Mouse (Mus musculus) monocyte, adult 2 months (primary cell): ENCODE data around the gene Dlg4.
"Not testable (repeated sequence)": the region's sequence is repeated elsewhere in the genome, so short reads cannot be mapped to it uniquely, and the experiment has no call there.

Experiments
- DNase-seq, 2 experiments: peaks; one replicate each; pipeline ENCODE4 v3.0.0; 2022; ENCODE audit warnings: low spot score in 2 of 2, low read depth in 1 of 2

The Dlg4 gene

DNA sequence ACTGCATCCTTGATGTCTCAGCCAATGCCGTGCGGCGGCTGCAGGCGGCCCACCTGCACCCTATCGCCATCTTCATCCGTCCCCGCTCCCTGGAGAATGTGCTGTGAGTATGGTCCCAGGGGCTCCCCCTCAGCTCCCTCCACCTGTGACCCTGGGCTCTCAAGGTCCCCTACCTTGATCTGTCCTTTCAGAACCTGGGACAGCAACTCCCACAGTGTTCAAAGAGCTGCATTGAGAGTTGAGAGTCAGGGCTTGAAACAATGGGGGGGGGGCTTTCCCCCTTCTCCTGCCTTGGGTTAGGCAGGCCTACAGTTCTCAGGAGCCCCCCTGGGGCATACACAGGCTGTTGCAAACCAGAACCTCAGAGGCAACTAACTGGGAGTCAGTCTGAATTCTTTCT, 26.9 kb downstream of the Dlg4 start:
- DNase-seq, result no peak

DNA sequence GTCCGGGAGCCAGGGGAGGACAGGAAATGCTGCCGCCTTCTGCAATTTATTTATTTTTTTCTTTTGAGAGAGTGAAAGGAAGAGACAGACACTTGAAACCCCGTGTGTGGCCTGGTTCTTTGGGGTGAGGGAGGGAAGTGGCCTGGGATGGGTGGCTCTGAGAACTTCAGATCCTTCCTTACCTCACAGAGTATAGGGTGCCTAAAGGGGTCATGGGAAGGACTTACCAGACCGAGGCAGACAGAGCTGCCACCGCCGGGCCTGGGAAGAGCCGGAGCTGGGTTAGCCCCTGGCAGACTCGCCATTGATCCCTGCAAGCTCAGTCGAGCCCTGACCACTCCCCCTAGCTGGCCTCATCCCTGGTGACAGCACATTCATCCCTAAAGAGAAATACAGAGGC, 28.7 kb downstream of the Dlg4 start:
- DNase-seq, result no peak

DNA sequence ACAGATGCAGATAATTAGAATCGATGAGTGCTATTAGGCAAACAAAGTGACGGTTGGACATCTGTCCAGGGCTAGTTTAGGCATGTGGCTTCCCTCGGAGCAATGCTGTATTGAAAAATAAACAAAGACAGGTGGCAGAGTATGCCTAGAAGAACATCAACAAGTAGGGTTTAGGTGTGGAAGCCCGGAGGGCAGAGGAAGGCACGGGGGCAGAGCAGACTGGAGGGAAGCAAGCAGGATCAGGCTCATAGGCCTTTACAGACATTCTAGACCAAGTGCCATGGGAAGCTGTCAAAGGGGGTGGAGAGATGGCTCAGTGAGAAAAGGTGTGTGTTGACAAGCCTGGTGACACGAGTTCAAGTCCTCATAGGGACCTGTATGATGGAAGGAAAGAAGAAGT, 32.6 kb downstream of the Dlg4 start:
- no peak for DNase-seq

DNA sequence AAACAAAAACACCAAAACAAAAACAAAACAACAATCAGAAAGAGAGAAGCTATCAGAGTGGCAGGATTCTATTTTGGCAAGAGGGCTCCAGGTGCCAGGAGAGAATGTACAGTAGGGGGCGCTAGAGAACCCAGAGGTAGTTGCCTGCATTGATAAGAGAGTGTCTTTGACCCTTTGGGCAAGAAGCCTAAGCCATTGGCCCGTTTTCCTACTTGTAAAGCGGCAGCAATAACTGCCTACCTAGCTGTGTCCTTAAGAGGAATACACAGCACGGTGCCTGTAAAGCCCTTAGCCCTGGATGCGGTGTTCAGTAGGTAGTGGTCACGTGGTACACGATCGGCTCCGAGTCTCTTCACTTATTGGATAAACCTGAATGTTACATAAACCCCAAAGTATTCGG, 33.1 kb downstream of the Dlg4 start:
- DNase-seq, result no peak

DNA sequence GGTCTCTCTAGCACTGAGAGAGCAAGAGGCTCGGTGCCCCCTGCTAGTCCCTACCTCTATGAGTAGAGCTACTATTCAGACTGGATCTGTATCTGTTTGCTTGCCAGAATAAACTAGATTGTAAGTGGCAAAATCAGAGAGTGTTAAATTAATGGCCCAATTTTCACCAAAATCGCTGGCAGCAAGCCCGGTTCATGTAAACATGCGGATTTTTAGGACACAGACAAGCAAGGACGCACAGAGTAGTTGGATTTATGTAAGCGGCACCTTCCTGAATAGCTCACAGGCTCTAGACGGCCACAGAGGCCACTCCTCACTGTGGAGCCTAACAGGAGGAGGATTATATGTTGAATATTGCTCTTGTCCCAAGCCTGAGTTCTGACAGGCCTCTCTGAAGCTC, 36.4 kb downstream of the Dlg4 start:
- DNase-seq, result no peak

DNA sequence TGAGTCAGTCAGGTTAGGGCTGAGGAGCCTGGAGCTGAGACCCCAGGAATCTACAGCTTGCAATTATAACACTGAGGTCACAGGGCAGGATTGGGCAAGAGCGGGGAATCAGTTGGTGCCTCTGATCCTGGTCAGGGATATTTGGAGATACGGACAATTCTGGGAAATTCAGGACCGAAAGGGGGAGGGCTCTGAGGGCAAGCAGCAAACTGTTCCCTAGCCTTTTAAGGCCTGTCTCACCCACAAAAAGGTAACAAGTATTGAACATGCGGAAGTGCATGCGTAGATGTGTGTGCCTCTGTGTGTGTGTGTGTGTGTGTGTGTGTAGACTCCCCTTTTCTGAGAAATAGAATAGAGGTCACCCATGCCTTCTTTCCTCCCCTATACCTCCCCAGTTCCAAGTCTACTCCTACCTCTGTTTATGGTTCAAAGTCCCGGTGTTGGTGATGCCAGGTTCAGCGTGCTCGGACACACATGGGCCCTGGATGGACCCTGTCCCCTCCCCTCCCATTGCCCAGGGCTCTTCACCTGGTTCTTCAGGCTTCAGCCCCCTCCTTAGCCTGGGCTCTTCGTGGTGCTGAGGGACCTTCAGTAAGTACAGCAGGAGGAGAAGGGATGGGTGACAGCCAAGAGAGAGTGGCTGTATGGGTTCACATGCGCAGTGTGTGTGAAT, 37.3 kb downstream of the Dlg4 start, which contains the start of gene Asgr1:
TSS of gene Asgr1 (plus strand) at position 188 of the 673 bp plus-strand sequence.
- DNase-seq, result no peak

DNA sequence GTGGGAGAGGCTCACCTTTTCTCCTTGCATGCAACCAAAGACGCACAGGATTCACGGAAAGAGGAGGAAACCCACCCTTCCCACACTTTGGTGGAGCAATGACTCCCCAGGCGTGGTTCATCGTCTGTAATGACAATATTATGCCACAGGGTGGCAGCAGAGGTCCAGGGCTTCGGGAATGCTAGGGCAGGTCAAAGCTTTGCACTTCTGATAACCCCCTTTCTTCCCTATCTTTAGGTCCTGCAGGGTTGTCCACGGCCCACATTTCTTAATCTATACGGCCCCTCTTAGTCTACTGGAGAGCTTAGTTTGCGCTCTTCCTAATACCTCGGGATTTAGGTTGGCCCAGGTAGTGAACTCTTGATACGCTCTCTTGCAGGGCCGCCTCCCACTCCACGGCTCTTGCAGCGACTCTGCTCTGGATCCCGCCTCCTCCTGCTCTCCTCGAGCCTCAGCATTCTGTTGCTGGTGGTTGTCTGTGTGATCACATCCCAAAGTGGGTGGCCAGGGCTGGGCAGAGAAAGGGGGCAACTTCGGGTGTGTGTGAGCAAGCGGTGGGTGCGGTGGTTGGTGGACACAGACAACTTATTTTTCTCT, 39.0 kb downstream of the Dlg4 start:
- DNase-seq, result peak in 1 of 2 experiments; percentile 64

DNA sequence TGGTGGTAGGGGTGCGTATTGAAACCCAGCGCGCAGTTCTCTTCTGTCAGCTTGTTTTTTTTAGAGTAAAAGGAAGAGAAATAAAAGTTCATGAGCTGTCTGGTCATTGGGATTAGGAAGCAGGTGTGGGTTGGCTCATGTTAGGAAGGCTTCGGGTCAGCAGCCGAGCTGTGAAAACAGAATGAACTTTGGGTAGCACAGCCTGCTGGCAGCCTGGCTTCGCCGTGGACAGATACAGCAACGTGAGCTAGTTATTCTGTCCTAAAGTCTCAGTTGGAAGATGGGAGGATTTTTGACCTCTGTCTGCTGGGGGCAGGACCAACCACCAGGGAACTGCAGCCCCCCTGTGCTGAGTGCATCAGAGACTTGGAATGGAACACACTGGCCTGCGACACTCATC, 41.1 kb downstream of the Dlg4 start:
- no peak for DNase-seq

DNA sequence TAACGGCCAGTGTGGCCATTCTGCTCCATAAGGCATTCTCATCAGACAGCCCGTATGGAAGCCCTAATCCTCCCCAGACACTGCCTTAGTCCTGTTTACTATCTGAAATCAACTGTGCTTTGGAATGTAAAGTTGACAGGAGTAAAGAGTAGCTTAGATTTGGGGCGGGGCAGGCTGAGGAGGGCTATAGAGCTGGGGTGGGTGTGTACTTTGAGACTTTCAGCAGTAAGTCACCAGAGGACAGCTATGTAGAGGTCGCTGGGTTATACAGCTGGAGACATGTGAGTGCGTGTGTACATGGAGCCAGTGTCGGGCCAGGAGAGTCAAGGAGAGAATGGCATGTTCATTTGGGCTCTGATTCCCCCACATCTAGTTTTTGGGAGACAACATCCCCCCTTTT, 43.2 kb downstream of the Dlg4 start:
- no peak for DNase-seq

DNA sequence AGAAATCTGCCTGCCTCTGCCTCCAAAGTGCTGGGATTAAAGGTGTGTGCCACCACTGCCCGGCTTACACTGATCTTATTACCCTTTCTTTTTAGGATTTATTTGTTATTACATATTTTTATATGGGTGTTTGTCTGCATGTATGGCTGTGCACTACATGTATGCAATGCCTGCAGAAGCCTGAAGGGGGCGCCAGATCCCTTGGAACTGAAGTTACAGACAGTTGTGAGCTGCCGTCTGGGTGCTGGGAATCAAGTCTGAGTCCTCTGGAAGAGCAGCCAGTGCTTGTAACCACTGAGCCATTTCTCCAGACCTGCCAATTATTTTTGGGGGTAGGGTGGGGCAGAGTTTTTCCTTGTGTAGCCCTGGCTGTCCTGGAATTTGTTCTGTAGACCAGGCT, 46.3 kb downstream of the Dlg4 start:
- DNase-seq, result no peak

DNA sequence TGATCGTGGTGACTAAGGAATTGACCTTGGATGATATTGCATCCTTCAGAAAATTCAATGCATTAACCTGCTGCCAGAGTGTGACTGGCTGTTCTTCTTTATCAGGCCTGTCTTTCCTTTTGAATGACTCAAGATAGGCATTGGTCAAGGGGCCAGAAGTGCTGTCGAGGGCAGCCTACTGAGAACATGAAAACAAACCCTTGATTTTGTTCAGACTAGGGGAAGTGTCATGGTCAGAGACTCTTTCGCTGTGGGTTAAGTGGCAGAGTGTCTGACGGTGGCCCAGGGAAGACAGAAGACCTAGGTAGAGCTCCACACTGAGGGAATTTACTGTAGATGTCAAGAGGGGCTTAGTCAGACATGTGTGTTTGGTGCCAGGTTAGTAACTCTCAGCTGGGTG, 50.0 kb downstream of the Dlg4 start:
- no peak for DNase-seq

DNA sequence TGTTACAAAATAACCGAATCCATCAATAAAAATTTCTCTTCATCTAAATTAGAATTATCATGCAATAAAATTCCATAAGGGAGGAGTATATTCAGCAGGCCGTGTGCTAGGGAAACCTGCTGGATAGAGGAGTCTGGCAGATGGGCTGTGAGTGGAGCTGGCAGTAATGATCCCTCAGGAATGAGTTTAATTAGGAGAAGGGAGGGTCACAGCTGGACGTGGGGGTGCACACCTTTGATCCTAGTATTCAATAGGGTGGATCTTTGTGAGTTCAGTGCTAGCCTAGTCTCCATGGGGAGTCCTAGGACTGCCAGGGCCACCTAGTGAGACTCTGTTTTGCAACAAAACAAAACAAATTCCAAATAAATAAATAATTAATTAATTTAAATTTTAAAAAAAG, 51.5 kb downstream of the Dlg4 start:
- no peak for DNase-seq

DNA sequence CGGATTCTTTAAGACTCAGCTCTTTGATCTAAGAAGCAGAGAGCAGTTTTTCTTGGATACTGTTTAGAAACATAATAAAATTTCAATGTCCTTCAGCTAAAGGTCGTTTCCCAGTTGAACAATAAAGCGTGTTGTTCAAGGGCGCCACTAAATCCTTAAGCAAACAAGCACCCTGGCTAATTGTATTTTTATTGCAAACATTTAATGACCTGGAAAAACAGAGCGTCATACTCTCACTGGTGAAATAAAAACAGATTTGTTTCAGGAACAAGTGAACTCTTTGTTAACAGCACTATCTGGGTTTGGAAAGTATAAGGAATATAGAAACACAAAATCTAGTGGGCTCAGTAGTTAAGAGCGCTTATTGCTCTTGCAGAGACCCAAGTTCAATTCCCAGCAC, 53.3 kb downstream of the Dlg4 start:
- no peak for DNase-seq

DNA sequence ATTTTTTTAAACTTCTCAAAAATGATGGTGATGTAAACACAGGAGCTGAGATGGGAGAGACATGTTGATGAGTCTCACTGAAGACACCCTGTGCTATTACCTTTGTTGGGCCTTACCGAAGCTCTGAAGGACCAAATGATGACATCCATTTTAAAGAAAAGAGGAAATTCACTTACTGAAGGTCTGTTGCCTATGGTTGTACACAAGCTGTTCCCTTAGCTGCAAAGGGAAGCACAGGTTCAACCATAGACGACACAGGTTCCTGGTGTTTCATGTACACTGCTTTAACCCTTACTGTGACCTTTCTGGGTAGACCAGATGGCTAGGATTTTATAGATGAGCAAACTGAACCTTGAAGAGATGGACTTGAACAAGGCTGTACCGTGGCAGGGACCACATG, 53.9 kb downstream of the Dlg4 start:
- not testable (repeated sequence) for DNase-seq

DNA sequence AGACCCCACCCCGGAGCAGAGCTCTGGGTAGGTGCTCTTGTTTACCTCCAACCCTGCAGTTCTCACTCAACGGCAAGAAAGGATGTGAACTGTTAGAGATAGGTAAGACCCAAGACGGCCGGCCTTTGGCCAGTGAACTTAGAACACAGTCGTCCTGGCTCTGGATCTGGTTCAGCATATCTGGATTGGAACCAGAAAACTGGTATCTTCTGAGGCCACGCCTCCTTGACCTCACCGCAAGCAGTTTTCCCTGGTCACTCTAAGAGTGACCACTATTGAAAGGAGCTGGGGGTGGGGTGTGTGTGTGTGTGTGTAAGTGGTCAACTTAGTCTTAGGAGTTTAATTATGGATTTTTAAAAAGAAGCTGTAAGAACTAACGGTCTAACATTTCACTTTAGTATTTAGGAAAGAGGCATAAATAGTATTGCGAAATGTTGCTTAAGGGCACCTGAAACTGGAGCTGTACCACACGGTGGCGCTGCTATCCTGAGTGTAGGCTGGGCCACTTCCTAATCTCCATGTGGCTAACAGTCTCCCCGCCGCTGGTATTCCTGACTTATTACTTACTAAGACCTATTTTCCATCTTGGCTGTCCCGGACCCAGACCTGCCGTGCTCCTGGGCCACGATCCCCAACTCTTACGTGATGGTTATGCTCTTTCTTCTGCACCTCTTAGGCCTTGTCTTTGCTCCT, 57.8 kb downstream of the Dlg4 start:
- peak in 1 of 2 experiments; percentile 29 for DNase-seq

DNA sequence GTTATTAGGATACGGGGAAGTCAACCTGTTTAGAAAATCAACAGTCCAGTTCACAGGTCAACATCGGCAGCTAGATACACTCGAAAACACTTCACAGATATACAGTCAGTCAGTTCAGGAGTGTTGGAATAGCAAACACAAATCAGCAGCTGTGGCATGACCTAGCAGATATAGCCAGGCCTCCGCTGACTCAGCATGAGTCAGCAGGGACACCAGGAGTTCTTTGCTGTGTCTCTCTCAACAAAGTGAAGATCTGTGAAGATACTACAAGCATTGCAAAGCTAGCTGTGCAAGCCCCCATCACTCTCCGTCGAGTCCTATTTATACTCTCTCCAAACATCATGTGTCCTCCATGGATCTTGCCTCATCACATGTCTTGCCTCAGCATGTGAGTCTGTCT, 58.8 kb downstream of the Dlg4 start:
- no peak for DNase-seq

DNA sequence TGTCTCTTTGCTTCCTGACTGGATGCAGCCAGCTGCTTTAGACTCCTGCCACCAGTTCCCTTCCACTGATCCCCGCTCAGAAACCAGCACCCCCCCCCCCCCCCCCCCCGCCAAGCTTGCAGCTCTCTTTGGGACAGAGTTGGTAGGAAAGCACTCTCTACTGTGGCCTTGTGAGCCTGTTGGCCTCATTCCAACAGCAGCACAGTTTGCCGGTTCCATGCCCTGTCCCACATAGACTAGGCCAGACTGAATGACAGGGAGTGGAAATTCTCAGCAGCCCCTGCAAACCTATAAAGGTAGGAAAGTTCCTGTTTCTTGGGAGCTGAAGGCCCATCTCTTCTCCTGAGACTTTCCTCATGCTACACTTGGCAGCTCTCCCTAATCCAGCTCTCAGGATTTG, 60.7 kb downstream of the Dlg4 start:
- no peak for DNase-seq

DNA sequence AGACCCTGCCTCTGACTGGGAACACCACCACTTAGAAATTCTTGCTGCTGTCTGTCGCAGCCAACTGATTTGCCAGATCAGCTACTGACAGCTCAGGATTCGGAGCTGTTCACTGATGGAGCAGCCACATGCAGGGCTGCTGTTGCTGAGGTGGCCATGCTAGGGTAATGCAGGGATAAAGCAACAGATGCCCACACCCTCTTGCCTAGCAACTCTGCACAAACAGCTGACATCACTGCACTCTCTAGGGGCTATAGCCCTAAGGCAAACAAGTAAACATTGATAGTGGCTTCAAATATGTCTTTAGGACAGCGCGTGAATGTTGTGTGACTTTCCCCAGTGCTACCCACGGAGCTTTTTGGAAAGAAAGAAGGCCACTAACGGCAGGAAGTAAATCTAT, 62.4 kb downstream of the Dlg4 start:
- no peak for DNase-seq

DNA sequence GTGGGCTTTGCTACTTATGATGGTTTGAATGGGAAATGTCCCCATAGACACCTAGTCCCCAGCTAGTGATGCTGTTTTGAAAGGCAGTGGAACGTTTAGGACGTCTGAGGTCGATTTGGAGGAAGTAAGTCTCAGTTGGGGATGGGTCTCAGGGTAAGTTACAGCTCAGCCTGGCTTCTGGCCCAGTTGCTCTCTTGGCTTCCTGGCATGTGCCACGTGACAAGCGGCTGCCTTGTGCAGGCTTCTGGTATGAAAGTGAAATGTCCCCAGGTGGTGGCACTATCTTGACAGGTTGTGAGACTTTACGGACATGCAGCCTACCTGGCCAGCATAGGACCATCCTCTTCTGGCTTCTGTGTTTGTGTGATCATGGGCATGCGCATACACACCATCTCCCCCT, 63.2 kb downstream of the Dlg4 start:
- no peak for DNase-seq

DNA sequence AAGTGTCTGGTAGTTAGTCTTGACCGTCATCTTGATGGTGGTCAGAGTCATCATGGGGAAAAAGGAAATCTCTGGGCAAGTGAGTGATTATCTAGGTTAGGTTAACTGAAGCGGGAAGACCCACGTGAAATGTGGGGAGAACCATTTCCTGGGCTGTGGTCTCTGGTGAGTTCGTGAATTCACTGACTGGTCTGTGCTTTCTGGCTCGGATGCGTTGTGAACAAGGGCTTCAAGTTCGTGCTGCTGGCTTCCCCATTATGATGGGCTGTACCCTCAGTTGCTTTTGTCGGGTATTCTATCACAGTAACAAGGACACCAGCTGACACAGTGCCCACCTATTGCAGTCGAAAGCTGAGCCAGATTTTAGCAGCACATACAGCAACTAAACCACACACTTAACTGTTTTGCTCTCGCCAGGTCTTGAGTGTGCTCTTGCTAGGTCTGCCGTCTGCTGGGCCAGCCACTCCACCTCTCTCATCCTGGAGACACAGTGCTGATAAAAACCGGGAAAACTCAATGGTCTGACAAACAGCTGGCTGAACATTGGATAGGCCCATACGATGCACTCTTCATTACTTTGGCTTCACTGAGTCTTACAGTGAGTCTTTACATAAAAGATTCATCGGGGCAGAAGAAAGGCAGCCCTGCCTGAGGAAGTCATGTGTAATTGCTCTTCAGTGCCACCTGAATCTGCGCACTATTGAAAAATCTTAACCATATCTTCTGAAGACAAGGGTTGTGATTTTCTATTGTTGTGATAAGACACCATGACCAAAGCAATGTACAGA, 64.3 kb downstream of the Dlg4 start:
- no peak for DNase-seq

DNA sequence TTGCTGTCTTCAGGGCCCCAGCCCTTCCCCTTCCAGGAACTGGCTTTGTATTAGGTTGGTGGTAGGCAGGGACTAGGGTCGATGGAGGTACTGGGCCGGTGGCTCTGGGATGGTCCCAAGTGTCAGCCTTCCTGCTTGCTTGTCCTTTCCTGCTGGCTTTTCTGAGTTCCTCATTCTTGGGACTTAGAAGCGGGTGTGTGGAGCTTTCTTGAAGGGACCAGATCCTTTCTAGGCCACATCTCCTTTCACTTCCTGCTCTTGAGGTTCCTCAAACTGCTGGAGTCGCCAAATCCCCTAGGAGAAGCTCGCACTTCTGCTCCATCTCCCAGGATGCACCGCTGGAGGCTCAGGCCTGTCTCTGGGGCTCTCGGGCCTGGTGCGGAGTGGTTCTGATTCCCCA, 67.8 kb downstream of the Dlg4 start:
- DNase-seq, result peak; percentile 50 to 61
